Mouse (Mus musculus) layer of hippocampus, adult 11-12 months (tissue): ENCODE measurements around the gene Esp23.
"Not testable (repeated sequence)": the region's sequence is repeated elsewhere in the genome, so short reads cannot be mapped to it uniquely, and the experiment has no call there.

Experiments used
- DNase-seq: peaks from one replicate; pipeline ENCODE4 v3.0.0; 2022; ENCODE audit warnings: low spot score

Esp23 gene

DNA sequence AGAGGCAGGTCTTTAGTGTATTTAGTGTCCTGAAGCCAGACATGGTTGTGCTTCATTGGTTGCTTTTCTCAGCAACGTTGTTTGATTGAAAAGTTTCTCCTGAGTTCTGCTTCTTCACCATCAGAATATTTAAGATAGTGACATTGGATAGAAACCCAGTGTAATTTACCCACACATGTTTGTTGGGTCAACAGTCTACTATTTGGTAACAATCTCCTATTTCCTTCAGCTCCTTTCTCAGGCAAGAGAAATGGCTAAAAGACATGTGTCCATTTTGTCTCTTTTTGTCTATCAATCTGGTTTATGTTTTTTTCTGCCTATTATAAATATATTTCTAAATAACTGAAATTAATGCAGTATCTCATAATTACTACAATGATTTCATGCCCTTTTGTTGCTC lies at the start of gene Esp23:
Gene Esp23, minus strand, starts transcription at position 101 of the 400 bp plus-strand sequence.
- no peak for DNase-seq

DNA sequence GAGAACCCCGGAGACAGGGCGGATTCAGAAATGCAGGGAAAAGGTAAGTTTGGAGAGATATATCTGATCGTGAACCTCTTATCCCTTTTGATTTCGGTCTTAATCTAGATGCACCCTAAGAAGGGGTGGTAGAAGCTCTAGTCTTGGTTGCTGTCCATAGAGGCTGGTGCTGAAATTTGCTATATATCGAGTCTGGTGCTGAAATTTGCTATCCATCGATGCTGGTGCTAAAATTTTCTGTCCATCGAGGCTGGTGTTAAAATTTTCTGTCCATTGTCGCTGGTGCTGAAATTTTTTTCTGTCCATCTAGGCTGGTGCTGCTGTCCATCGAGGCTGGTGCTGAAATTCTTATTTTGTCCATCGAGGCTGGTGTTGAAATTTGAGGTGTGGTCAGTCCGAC lies 30.3 kb upstream of the Esp23 start:
- DNase-seq = not testable (repeated sequence)

DNA sequence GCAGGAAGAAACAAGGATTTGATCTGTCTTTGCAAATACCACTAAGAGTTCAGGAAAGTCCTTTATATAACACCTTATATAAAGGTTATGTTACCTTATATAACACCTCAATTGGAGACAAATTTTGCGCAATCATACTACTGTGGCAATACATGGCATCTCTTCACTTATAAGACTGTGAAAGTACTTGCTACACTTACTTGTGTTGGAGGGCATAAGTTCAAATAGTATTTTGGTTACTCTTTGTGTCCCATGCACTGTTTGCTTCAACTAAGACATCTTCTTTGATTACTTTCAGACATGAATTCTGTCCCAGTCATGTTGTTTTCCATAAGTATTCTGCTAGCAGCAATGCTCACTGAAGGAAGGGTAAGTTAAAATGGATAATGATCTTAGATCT lies 18.2 kb upstream of the Esp23 start, which contains the start of gene Esp22:
Gene Esp22, plus strand, starts transcription at position 301 of the 400 bp plus-strand sequence.
- no peak for DNase-seq

DNA sequence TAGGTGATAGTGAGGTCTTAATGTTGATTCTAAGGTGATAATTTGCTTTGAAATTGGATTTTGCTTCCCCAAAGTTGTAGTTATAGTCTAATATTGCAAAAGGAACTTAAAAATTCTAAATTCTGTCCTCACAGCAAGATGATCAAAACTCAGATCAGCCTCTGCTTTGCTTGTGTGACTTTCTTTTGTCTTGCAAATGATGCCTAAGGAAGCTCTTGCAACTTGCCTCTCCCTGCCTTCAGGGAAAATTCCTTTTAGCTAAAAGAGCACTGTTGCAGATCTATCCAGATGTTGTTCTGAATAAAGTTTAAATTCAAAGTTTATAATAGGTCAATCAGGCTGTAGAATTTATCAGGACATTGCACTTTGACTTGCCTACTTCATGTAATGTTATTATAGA lies 13.2 kb downstream of the Esp23 start:
- DNase-seq = no peak

DNA sequence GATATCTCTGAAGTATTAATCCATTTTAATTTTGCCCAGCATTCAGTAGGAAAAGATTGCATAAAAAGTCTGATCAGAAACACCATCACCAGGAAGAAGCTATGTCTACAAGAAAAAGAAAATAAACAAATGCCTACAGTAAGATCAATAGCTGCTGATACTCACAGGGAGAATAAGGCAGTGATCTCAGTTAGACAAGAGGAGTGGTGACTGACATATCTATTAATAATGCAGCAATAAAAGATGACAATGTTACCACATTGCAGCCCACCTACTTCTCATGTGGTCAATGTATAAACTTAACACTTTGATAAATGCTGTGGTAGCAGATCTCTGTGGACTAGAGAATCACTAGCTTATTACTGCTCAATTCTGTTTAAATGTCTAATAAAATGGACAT lies 33.6 kb downstream of the Esp23 start, which contains the start of gene Gm21903:
Gene Gm21903, minus strand, starts transcription at position 101 of the 400 bp plus-strand sequence.
- DNase-seq = no peak

DNA sequence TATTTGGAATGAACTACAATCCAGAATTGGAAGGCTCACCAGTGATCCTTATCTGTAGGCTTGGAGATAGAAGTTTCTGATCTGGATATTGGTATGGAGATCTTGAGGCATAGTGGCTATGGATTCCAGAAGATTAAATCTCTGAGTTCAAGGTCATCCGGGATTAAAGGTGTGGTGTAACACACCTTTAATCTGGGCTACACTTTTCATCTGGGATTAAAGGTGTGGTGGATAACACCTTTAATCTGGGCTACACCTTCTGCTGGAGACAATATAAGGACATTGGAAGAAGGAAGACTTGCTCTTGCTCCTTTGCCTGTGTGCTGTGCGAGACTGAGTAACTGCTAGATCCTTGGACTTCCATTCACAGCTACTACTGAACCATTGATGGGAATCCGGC lies 40.4 kb downstream of the Esp23 start, which contains the start of gene Esp24:
Gene Esp24, plus strand, starts transcription at position 301 of the 400 bp plus-strand sequence.
- not testable (repeated sequence) for DNase-seq
